Mouse (Mus musculus): ENCODE data around the gene Actn1. TPM values are rescaled to one million over a fixed set of nuclear protein-coding genes. Genes with fewer than 3 reads are reported as not detected.

Actn1 gene
- polyA plus RNA-seq, 1 experiment from 2014 or later = 46.0 TPM

- DNase-seq (ENCODE audit: low spot score) (no peak), ATAC-seq (ENCODE audit: insufficient number of reproducible peaks, low FRiP score, low TSS enrichment, low read depth) (no peak)
- Histone ChIP-seq H3K36me3 (ENCODE audit: control insufficient read depth, insufficient read depth, low read length) (no peaks in the 10 kb centered on the region; the same call in 1 of the 2 replicates), H3K27ac (replicated peaks; ENCODE audit: low read depth, low read length) (peak overlapping the region; percentile 94), H3K4me2 (ENCODE audit: low read depth, severe bottlenecking) (no peak overlapping the region), H3K9me3 (ENCODE audit: control insufficient read depth, low read length) (no peaks in the 10 kb centered on the region), H3K27me3 (ENCODE audit: control insufficient read depth, insufficient read depth, low read length) (no peaks in the 10 kb centered on the region), H3K4me1 (ENCODE audit: control insufficient read depth, insufficient read depth, low read length) (peaks cover 74% of the 10 kb centered on the region), H3K4me3 (ENCODE audit: low read depth, low read length) (no peak overlapping the region), H3K9ac (ENCODE audit: low read length) (no peak overlapping the region; the same call in 1 of the 2 replicates)
- 85% methylated on average over 5 of the region's 5 CpGs for WGBS
Measured at GRCm38 (mm10) chr12:80228356-80228755, 31.8 kb downstream of the Actn1 start.

- H3K9ac ChIP-seq (ENCODE audit: low read length) = no peak overlapping the region; the same call in 1 of the 2 replicates
- DNase-seq (ENCODE audit: low spot score) = peak; percentile 59
Measured at GRCm38 (mm10) chr12:80227835-80228234, 32.3 kb downstream of the Actn1 start.

GRCm38 (mm10) chr12:80226101-80226500 is 34.1 kb downstream of the Actn1 start:
- ATAC-seq (ENCODE audit: insufficient number of reproducible peaks, low FRiP score, low TSS enrichment, low read depth) = no peak
- Histone ChIP-seq H3K27ac (replicated peaks; ENCODE audit: low read depth, low read length) (no peak overlapping the region), H3K4me1 (ENCODE audit: control insufficient read depth, insufficient read depth, low read length) (peaks cover 64% of the 10 kb centered on the region), H3K4me3 (ENCODE audit: low read depth, low read length) (no peak overlapping the region), H3K27me3 (ENCODE audit: control insufficient read depth, insufficient read depth, low read length) (no peaks in the 10 kb centered on the region), H3K9me3 (ENCODE audit: control insufficient read depth, low read length) (no peaks in the 10 kb centered on the region), H3K36me3 (ENCODE audit: control insufficient read depth, insufficient read depth, low read length) (no peaks in the 10 kb centered on the region; the same call in 1 of the 2 replicates), H3K9ac (ENCODE audit: low read length) (no peak overlapping the region), H3K4me2 (ENCODE audit: low read depth, severe bottlenecking) (no peak overlapping the region)
- 78% methylated on average over 2 of the region's 2 CpGs for WGBS
- no peak for DNase-seq (ENCODE audit: low spot score)

More at GRCm38 (mm10) chr12:80227835-80228234, 32.3 kb downstream of the Actn1 start:
- WGBS = 11% methylated on average over 3 of the region's 3 CpGs
- no peak for ATAC-seq (ENCODE audit: insufficient number of reproducible peaks, low FRiP score, low TSS enrichment, low read depth)
- Histone ChIP-seq H3K4me3 (ENCODE audit: low read depth, low read length) (no peak overlapping the region), H3K27ac (replicated peaks; ENCODE audit: low read depth, low read length) (peak overlapping the region; percentile 94), H3K36me3 (ENCODE audit: control insufficient read depth, insufficient read depth, low read length) (no peaks in the 10 kb centered on the region; the same call in 1 of the 2 replicates), H3K4me1 (ENCODE audit: control insufficient read depth, insufficient read depth, low read length) (peaks cover 75% of the 10 kb centered on the region), H3K9me3 (ENCODE audit: control insufficient read depth, low read length) (no peaks in the 10 kb centered on the region), H3K27me3 (ENCODE audit: control insufficient read depth, insufficient read depth, low read length) (no peaks in the 10 kb centered on the region), H3K4me2 (ENCODE audit: low read depth, severe bottlenecking) (0 out of 2 replicates have a peak overlapping the region, but pooled peaks have one; percentile 10)

DNA sequence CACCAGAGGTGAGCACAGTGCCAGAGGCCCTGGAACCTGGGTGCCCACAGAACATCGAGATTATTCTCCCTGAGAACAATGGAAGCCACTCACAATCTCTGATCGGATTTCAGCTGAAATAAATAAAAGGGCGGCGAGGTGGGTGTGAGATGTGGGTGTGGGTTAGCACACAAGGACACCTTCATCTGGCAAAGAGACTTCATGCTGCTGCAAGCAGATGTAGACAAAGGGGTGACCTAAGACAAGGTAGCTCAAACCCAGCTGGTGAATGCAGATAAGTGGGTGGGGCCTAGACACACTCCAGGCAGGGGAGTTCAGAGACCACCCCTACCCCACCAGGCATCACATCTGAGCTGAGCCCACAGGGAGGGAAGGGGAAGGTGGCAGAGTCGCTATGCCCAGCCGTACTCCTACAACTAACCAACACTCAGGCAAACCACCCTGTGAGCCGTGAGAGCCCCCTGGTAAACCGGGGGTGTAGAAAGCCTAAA is 35.9 kb downstream of the Actn1 start:
- H3K4me2 ChIP-seq (ENCODE audit: low read depth, severe bottlenecking) = no peak overlapping the region
- no peak for DNase-seq (ENCODE audit: low spot score)
- H3K36me3 ChIP-seq (ENCODE audit: control insufficient read depth, insufficient read depth, low read length) = no peaks in the 10 kb centered on the region; the same call in 1 of the 2 replicates

DNA sequence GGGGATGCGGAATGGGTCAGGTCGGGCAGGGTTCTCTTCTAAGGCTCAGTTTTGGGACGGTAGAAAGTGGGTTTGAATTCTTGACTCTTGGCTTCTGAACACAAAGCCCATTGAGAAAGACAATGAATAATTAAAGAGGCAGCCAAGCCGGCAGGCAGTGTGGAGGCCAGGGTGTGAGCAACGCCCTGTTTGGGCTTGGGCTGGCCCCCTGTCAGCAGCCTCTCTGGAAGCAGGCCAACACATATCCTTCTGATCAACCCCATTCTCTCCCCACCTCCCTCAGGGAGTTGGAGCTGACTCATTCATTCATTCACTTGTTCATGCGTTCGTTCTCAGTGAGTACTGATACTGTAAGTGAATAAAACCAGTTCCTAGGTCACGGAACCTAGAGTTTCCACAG is 36.7 kb downstream of the Actn1 start:
- Histone ChIP-seq H3K4me3 (ENCODE audit: low read depth, low read length) (no peak overlapping the region), H3K27me3 (ENCODE audit: control insufficient read depth, insufficient read depth, low read length) (no peaks in the 10 kb centered on the region), H3K9ac (ENCODE audit: low read length) (no peak overlapping the region), H3K27ac (replicated peaks; ENCODE audit: low read depth, low read length) (no peak overlapping the region; the same call in 1 of the 2 replicates), H3K4me1 (ENCODE audit: control insufficient read depth, insufficient read depth, low read length) (peaks cover 52% of the 10 kb centered on the region), H3K36me3 (ENCODE audit: control insufficient read depth, insufficient read depth, low read length) (no peaks in the 10 kb centered on the region; the same call in 1 of the 2 replicates), H3K4me2 (ENCODE audit: low read depth, severe bottlenecking) (no peak overlapping the region), H3K9me3 (ENCODE audit: control insufficient read depth, low read length) (no peaks in the 10 kb centered on the region)
- WGBS = 50% methylated on average over 8 of the region's 8 CpGs
- no peak for DNase-seq (ENCODE audit: low spot score)
- no peak for ATAC-seq (ENCODE audit: insufficient number of reproducible peaks, low FRiP score, low TSS enrichment, low read depth)

More for the DNA sequence above, 35.9 kb downstream of the Actn1 start:
- H3K27ac ChIP-seq (replicated peaks; ENCODE audit: low read depth, low read length) = peak overlapping the region; percentile 56
- H3K9me3 ChIP-seq (ENCODE audit: control insufficient read depth, low read length) = no peaks in the 10 kb centered on the region
- ATAC-seq (ENCODE audit: insufficient number of reproducible peaks, low FRiP score, low TSS enrichment, low read depth) = 0 out of 2 replicates have a peak, but pooled peaks have one; percentile 53
- WGBS = 54% methylated on average over 8 of the region's 8 CpGs
- no peaks in the 10 kb centered on the region for H3K27me3 ChIP-seq (ENCODE audit: control insufficient read depth, insufficient read depth, low read length)
- no peak overlapping the region for H3K4me3 ChIP-seq (ENCODE audit: low read depth, low read length)
- no peak overlapping the region for H3K9ac ChIP-seq (ENCODE audit: low read length)
- peaks cover 55% of the 10 kb centered on the region for H3K4me1 ChIP-seq (ENCODE audit: control insufficient read depth, insufficient read depth, low read length)

GRCm38 (mm10) chr12:80222473-80222872 is 37.7 kb downstream of the Actn1 start:
- WGBS = 86% methylated on average over 3 of the region's 3 CpGs
- Histone ChIP-seq H3K36me3 (ENCODE audit: control insufficient read depth, insufficient read depth, low read length) (no peaks in the 10 kb centered on the region; the same call in 1 of the 2 replicates), H3K9ac (ENCODE audit: low read length) (no peak overlapping the region), H3K27me3 (ENCODE audit: control insufficient read depth, insufficient read depth, low read length) (no peaks in the 10 kb centered on the region), H3K27ac (replicated peaks; ENCODE audit: low read depth, low read length) (no peak overlapping the region), H3K4me1 (ENCODE audit: control insufficient read depth, insufficient read depth, low read length) (peaks cover 50% of the 10 kb centered on the region), H3K4me3 (ENCODE audit: low read depth, low read length) (no peak overlapping the region), H3K4me2 (ENCODE audit: low read depth, severe bottlenecking) (no peak overlapping the region), H3K9me3 (ENCODE audit: control insufficient read depth, low read length) (no peaks in the 10 kb centered on the region)
- no peak for ATAC-seq (ENCODE audit: insufficient number of reproducible peaks, low FRiP score, low TSS enrichment, low read depth)
- no peak for DNase-seq (ENCODE audit: low spot score)

DNA sequence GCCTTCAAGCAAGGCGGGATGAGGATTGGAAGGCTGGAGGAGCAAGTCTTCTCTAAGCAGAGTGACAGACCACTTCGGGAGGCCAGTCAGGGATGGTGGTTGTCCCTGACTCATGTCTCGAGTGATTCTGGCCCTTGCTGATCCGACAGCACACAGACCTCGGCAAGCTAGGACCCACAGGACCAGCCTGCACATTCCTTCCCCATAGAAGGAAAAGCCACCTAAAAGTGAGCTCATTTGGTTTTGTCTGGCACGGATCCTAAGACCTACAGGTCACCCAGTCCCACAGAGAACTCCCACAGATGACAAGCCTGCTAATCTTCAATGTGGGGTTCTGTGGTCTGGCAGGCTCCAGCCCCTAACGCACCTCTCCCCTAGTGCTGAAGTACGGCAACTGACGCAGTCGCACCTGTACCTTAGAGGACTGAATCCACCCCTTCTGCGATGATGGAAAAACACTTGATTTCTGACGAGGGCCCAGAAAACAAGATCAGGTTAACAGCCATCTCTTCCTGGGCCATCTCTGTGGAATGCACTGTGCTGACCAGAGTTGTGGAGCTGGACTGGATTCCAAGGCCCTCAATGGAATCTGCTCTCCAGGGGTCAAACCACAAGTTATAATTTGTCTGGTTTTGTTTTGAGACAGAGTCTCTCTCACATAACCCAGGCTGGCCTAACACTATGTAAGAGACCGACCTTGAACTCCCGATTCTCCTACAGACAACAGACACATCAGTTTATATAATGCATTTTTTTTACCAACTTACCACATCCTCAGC is 39.7 kb downstream of the Actn1 start:
- WGBS = 90% methylated on average over 14 of the region's 14 CpGs
- Histone ChIP-seq H3K9ac (ENCODE audit: low read length) (no peak overlapping the region), H3K4me1 (ENCODE audit: control insufficient read depth, insufficient read depth, low read length) (peaks cover 45% of the 10 kb centered on the region), H3K4me3 (ENCODE audit: low read depth, low read length) (no peak overlapping the region), H3K9me3 (ENCODE audit: control insufficient read depth, low read length) (no peaks in the 10 kb centered on the region), H3K27me3 (ENCODE audit: control insufficient read depth, insufficient read depth, low read length) (no peaks in the 10 kb centered on the region), H3K36me3 (ENCODE audit: control insufficient read depth, insufficient read depth, low read length) (no peaks in the 10 kb centered on the region), H3K27ac (replicated peaks; ENCODE audit: low read depth, low read length) (no peak overlapping the region), H3K4me2 (ENCODE audit: low read depth, severe bottlenecking) (no peak overlapping the region)
- DNase-seq (ENCODE audit: low spot score) (no peak), ATAC-seq (ENCODE audit: insufficient number of reproducible peaks, low FRiP score, low TSS enrichment, low read depth) (no peak)

DNA sequence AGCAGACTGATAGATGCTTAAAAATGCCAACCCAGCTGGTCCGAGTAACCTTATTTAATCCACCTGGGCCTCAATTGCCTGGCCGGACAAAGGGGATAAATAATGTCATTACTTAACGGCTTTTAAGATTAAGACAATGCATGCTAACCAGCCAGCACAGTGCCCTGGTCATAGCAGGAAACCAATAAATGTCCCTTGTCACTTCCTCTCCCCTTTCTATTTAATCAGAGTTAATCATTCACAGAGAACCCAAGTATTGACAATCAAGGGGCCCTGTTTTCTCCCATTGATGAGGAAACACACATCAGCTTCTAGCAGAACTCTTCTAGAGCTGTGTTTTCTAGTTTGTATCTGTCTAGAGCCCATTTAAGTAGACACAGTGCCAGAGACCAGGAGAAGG is 41.4 kb downstream of the Actn1 start:
- no peaks in the 10 kb centered on the region for H3K36me3 ChIP-seq (ENCODE audit: control insufficient read depth, insufficient read depth, low read length)
- no peaks in the 10 kb centered on the region for H3K9me3 ChIP-seq (ENCODE audit: control insufficient read depth, low read length)
- no peak overlapping the region; the same call in 1 of the 2 replicates for H3K27ac ChIP-seq (replicated peaks; ENCODE audit: low read depth, low read length)
- H3K27me3 ChIP-seq (ENCODE audit: control insufficient read depth, insufficient read depth, low read length) = no peaks in the 10 kb centered on the region
- 22% methylated on average over 3 of the region's 3 CpGs for WGBS
- H3K9ac ChIP-seq (ENCODE audit: low read length) = no peak overlapping the region
- H3K4me2 ChIP-seq (ENCODE audit: low read depth, severe bottlenecking) = no peak overlapping the region
- no peak overlapping the region for H3K4me3 ChIP-seq (ENCODE audit: low read depth, low read length)
- peaks cover 36% of the 10 kb centered on the region for H3K4me1 ChIP-seq (ENCODE audit: control insufficient read depth, insufficient read depth, low read length)
- DNase-seq (ENCODE audit: low spot score) = no peak
- ATAC-seq (ENCODE audit: insufficient number of reproducible peaks, low FRiP score, low TSS enrichment, low read depth) = no peak

All from limb, embryonic 11.5 days (tissue).